Mouse (Mus musculus) A20 (cell line): ENCODE measurements around the gene Peli1.
A peak's percentile ranks its signal among the peaks of the same experiment; 100 is the strongest.

Source experiments
- DNase-seq: peaks from one replicate; pipeline ENCODE4 v3.0.0-alpha.2; 2011; ENCODE audit warnings: low read depth, low spot score

The Peli1 gene

DNA sequence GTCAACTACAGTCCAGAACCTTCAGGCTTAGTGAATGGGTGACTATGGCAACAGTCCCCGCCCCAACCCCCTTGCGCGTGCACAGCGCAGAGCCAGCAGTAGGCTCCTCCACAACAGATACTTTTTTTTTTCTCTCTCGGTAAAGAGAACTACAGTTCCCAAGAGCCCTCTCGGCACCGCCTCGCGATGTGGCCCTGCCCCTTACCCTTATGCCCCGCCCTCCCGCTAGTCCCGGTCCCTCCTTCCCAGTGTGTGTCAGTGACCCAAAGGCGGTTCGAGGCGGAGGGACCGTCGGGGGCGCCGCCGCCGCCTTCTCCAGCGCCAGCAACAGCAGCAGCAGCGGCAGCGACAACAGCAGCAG, at the start of gene Peli1:
Gene Peli1 (plus strand): TSS at position 225 of the 361 bp plus-strand sequence.
- DNase-seq: peak; percentile 97

DNA sequence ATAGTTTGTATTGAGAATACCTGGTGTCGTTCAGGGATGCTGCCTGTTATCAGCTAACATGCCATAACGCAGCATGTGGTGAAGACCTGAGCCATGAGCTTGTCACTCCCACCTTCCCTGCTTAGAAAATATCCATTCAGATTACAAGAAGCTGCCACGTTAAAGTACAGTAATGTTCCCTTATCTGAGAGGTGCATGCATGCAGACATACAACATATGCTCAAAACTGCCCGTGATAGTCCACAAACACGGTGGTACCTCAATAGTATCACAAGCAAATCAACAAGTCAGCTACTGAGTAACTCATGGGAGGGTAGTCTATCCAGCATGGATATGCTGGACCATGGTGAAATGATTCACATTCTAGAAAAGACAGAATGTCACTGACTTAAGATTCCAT, 48.5 kb upstream of the Peli1 start:
- no peak for DNase-seq

DNA sequence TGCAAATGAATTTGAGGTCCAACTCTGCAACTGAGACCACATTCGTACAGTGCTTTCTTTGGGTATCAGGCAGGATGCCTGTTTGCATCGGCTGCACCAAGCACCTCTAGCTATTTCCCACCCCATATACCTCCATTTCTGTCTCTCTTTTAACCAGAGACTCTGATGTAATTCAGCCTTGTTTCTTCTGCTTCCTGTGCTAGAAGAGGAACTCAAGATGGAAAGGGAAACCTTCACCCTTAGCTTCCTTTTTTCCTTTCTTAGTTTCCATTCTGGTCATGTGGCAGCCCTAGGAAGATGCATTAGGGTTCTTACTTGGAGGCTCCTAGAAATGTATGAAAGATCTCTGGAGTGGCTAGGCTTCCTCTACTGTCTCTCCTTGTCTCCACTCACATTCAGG, 44.9 kb upstream of the Peli1 start:
- peak; percentile 52 for DNase-seq

DNA sequence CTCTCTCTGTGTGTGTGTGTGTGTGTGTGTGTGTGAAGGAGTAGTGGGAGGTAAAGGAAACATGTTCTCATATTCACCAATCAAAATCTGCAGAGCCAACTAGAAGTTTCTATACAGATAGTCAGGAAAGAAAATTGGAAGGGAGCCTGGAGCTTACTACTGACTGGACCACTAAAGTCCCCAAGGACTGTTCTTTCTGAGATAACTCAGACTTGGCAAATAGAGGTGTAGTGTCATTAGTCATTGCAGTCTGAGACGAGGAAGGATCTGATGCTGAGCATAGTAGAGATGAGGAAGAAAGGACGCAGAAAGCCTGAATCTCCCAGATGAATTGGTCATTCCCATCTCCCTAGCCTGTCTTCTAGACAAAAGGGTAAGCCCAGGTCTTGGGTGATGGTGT, 43.2 kb upstream of the Peli1 start:
- DNase-seq: no peak

DNA sequence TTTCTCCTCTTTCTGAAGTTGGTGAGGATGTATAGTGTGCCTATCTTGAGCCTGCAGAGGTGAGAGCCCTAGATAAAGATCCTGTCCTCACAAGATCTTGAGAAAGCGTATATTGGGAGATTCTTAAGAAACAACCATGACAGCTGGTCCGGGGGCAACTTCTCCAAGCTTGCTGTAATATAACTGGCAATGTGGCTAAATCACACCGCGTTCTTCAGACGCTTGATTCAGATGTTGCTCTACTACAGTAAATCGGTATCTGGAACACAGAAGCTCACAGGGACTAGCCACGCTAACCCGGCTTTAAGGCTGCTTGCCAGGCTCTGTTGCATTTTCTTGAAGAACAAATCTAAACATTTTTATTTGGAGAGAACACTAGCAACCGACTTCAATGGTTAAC, 39.4 kb upstream of the Peli1 start:
- no peak for DNase-seq

DNA sequence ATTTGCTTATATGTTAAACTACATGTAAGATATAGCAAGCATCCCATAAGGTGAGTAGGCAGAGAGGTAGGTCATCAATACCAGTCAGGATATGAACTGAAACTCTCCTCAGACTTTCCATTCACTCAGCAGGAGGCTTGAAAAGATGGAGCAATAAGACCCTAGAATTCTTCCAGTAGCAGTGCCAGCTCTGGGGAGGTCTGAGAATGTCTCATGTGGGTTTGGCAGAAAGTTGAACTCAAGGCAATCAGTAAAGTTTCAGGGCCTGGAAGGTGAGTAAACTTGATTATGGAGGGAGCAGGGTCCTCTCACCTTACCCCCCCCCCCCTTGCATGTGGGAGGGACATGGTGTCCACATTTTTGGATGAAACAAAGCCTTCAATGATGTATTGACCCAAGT, 36.5 kb upstream of the Peli1 start:
- DNase-seq: no peak

DNA sequence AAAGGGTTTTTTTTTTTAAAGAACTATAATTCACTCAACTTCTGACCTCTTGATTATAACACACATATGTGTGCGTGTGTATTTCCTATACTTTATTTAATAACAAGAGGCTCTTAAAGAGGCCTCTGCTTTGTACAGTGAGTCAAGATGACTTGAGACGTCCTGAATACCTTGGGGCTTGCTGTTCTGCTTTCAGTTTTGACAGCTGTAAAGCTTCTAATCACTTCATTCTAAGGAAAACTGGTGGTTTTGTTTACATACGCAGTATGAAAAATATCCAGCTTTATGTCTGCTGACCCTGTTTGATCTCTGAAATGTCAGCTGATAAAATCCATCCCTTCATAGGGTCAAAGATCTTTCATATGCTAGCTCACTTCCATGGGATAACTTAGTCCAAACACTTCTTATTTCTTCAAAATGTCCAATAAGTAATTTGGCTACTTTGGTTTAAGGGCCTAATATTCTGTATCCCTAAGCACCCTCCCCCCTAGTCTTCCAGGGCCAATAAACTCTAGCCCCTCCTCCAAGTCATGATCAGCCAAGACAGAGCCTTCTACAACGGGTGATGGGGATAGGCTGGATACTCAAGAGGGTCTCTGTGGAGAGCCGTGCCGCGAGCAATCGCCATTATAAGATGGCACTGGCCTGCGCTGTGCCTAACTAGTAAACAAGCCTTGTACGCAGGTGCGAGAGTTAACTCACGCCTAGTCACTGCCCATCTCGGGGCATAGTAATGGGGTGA, 34.8 kb upstream of the Peli1 start:
- DNase-seq: no peak

DNA sequence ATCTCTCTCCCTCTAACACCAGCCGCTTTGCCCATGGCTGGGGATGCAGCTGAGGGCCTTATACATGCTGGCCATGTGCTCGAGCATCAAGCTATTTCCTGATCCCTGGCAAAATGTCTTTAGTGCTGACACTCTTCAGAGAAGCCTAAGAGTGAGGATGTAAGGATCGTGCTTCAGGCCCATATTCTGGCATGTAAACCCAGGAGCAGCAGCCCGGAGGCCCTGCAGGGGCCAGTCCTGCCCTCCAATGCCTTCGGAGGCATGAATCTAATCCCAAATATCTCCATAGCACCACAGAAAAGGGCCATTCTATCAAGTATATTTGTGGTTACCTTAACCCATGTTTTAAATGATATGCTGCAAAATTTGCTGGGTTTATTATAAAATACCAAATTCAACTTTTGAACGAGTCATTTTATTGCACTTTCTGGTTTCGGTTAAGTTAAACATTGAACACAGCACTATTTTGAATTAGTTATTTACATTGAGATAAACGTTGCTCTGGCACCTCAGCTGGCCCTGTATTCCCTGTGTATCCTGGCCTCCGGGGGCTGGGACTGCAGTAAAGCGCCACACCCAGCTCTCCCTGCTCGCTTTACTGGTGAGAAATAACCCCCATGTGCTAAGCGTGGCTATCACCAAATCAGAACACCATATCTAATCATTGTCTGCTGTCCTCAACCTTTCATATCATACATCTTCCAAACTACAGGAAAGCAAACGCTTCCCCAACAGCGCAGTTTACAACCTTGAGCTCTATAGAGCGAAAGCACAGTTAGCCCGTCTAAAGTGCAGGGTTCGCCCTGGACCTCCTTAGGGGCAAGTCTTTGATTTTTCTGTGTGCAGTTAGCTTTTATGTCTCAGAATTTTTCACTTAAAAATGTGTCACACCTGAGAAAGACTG, 33.3 kb upstream of the Peli1 start:
- DNase-seq: no peak

DNA sequence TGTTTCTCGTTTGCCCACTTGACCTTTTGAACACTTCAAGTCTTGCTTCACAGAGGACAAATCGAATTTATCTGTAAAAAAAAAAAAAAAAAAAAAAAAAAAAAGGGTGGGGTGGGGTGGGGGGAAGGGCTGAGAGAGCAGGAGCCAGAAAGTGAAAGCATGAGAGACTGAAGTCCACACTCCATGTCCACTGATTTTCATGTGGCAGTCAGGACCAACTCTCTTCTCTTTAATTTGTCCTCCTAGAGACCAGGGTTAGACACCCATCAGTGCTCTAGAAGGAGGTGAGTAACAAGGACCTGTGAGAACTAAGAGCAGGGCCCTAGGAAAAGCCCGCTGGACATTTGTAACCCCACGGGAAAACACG, 32.7 kb upstream of the Peli1 start:
- no peak for DNase-seq

DNA sequence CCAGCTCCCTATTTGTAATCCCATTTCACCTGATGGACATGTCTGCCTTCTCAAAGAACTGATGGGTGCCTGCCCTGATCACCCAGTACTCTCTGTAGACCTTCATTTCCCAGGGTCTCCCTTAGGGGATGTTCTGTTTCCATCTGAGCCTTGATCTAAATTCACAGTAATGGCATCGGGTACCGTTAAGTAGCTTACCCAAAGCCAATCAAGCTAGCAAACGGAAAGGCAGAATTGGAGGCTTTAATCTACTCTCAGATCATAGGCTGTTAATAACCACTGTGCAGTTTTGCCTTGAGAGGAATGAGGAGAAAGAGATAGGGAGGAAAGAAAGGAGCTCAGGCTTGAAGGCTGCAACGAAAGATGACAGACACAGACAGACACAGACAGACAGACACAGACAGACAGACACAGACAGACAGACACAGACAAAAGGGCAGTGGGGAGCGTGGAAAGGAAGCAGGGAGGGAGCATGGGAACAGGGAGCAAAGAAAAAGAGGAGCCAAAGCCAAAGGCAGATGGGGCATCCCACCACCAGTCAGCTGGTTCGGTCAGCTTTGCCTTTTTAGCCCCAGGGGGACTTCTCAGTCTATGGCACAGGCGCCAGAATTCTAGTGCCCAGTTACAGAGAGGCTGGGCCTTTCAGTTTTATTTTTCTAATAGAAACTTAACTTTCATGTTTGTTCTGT, 30.6 kb upstream of the Peli1 start:
- DNase-seq: no peak

DNA sequence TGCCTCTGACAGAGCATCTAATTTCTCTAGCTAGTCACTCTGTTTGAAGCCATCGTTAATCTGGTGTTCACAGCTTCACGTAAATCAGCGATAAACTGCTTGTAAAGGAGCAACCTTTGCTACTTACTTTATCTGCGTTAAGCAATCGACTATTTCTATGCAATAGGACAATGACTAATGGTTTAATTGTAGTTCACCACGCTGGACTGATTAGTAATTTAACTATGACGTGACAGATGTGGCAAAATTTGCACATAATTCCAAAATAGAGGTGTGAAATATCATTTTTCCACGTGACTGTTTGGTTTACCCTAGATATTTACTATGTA, 30.1 kb upstream of the Peli1 start:
- DNase-seq: no peak

DNA sequence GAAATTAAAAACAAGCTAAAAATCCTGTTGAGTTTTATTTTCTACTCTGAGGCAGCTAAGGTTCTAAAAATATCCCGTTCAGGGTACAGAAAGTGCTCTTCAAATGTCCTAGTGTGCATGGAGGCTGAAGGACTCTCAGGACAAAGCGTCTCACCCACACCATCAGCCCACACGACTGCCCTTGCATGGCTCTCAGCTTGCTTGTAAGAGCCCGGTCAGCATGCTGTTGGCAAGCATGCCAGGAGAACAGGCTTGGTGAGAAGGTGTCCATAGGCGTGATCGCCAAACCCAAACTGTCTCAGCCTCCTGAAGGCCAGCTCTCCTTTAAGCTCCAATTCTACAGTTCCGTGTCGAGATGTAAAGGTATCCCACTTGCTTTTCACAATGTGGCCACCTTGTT, 29.7 kb upstream of the Peli1 start:
- no peak for DNase-seq

DNA sequence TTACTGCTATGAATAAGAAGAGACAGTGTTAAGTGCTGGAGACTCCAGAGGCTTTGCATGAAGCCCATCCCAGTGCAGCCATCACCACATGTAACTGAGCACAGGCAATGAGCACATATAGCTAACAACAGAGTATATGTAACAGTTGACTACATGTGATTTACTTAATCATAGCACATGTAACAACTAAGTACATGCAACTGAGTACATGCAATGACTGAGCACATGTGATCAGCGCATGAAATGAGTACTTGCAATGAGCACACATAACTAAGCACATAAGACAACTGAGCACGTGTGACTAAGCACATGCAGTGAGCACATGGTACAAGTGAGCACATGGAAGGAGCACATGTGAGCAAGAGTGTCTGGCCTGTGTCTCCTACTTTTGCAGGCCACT, 29.0 kb upstream of the Peli1 start:
- no peak for DNase-seq

DNA sequence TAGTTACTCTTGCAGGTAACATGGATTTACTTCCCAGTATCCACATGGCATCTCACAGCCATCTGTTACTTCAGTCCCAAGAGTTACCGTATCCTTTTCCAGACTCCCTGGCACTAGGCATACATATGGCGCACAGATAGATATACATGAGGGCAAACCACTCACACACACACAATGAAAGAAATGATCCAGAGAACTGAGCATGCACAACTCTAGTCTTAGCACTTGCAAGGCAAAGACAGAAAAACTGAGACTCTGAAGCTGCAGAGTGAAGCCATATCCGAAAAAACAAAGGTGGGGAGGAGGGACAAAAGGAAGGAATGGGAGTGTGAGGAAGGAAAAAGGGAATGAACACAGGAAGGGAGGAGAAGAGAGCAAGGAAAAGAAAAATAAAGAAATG, 27.8 kb upstream of the Peli1 start:
- no peak for DNase-seq

DNA sequence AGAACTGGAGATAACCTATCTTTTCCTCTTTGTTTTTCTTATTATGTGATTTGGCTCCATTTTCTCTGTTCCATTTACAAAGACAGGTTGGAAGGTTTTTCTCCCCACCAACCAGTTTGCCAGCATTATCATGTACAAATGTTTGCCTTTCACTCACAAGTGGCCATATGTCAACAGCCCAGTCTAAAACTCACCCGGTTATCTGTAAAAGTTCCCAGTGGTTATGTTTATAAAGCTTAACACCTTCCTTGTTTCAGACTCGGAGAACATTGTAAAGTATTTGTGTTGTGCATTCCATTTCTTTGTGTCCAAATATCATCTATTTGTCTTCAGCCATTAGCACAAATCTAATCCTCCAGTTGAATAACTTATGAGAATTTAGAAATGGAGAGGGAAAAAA, 11.7 kb upstream of the Peli1 start:
- no peak for DNase-seq

DNA sequence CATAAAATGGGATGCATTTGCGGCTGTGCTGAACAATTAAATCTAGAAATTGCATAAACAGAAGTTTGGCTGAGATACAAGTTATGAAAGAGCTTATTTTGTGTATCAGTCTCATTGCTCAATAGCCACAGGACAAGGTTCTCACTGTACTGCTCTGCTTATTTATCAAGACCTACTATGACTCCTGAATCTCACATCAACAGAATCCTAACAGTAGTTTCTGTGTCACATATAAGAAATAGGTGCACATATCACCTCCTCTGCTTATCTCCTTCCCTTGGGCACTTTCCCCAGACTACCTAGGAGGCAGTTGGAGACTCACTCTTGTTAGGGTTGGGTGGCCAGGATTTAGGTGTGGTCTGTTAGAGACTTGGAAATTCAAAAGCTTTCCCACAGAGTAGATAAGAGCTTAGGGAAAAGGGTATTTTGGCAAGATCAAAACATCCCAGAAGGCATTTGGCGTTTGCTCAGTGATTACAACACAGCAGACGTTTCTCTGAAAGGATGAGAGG, 11.2 kb upstream of the Peli1 start:
- no peak for DNase-seq

DNA sequence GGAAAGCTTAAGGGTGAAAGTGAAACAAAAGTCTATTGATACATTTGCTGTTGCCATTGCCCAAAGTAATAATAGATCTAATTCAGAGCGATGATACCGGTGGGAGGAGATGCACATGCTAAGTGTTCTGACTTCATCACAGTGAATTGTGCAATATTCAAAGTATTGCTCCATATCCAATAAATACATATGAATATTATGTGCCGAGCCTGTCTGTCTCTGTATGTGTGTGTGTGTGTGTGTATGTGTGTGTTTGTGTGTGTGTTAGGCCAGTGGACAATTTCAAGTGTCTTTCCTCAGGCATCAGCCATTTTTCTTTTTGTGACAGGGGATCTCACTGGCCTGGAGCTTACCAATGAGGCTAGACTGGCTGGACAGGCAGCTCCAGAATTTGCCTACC, 9.9 kb upstream of the Peli1 start:
- DNase-seq: no peak

DNA sequence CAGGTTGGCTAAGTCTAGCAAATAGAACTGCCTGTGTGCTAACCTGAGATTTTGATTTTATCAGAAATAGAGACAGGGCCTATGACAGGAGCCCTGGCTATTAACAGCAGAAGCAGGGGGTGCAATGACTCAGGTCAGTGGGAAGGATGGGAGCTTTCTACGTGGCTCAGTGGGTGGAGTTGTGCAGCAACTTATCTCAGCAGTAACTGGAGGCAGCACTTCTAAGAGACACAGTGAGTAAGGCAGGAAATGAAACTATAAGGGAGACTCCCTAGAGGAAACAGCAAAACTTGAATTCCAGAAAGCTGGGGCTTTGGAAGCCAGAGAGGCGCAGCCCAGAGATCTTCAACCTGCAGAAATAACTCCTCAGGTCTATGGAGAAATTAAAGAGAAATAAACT, 8.4 kb upstream of the Peli1 start:
- DNase-seq: peak; percentile 43

DNA sequence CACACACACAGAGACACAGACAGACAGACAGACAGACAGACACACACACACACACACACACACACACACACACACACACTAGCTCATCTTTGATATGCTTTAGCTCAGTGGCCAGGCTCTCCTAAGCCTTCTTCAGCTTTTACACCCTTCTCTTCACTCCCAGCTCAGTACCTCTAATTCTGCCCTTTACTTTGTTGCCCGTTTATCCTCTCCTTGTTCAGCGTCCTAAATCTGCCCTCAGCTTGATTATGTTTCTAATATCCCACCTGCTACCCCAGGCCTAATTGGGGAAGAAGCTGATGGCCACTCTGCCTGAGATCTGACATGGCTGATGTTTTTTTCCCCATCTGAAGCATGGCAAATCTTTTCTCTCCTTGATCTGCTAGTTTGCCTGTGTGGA, 2.7 kb upstream of the Peli1 start:
- DNase-seq: no peak

DNA sequence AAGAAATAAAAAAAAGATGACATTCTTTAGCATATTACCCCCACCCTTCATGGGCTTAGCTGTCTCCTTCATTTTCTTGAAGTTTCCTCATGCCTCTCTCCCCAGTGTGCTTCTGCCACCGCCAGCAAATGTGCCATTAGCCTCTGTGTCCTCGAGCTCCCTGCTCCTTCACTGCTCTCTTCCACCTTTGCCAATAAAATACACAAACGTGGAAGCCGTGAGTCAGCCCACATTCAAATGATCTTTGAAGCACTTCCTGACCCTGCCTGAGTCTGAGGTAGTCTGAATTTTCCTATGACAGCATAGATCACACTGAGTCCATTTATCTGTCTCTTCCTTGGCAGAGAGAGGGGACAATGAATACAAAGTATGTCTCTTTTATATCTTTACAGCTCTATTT, 1.5 kb upstream of the Peli1 start:
- DNase-seq: no peak

DNA sequence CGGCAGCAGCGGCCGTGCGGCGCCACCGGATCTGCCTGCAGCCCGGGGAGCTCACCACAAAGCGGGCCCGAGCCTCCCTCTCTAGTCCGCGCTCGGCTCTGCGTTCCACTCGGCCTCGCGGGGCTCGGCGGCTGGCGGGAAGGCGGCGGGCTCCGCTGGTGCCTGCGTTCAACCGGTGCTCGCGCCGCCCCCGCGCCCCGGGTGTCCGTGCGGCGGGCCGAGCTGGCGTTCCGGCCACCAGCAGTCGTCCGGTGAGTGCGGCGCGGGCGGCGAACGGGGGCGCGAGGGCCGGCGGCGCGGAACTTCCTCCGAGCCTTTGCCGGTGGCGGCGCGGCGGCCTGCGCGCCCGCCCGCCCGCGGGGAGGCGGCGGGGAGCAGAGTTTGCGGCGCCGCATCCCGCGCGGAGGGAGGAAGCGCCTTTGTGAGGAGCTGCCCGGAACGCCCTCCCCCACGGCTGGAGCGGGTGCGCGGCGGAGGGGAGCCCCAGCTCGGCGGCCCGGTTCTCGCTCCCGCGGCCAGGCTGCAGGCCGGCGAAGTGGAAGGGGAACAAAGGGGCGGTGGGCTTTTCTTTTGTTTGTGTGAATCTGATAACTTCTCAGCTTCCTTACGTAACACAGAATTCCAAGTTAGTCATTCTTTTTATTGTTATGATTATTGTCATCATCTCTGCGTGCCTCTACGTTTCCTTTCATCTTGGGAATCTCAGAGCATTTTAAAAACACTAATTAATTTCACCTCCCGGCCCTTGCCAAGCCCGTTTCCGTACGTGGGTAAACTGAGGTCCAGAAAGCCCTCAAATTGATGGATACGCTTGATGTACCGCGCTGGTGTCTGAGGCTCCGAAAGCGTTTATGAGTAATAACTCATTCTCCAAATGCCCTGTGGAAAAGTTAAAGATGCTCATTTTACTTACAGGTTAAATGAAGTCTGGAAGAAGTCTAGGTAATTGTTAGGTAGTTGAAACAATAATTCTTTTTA, 626 bp downstream of the Peli1 start:
- DNase-seq: peak; percentile 58
